Mouse (Mus musculus) hindbrain, embryonic 10.5 days (tissue): ENCODE data around the gene Ppa1. TPM values are rescaled to one million over a fixed set of nuclear protein-coding genes. Genes with fewer than 3 reads are reported as not detected.
A peak's percentile ranks its signal among the peaks of the same experiment; 100 is the strongest.
"Not testable (repeated sequence)": the region's sequence is repeated elsewhere in the genome, so short reads cannot be mapped to it uniquely, and the experiment has no call there.

Experiments used
- DNase-seq: peaks from one replicate; pipeline ENCODE4 v3.0.0-alpha.2; 2017; ENCODE audit warnings: low spot score
- H3K27ac ChIP-seq: fragments of 300-500 bp; sonication (generic); 2 replicates; pipeline ENCODE4 v1.5.1; 2016; ENCODE audit warnings: mild to moderate bottlenecking, moderate library complexity
- H3K27me3 ChIP-seq: fragments of 300-500 bp; sonication (generic); 2 replicates; pipeline ENCODE4 v1.6.1; 2016; ENCODE audit warnings: mild to moderate bottlenecking; ENCODE audit not compliant: poor library complexity, insufficient read depth, severe bottlenecking
- H3K36me3 ChIP-seq: fragments of 300-500 bp; sonication (generic); 2 replicates; pipeline ENCODE4 v1.6.1; 2016; ENCODE audit warnings: mild to moderate bottlenecking, moderate library complexity
- H3K4me1 ChIP-seq: fragments of 300-500 bp; sonication (generic); replicated peaks from 2 replicates; pipeline ENCODE4 v1.6.1; 2016; ENCODE audit warnings: mild to moderate bottlenecking
- H3K4me3 ChIP-seq: fragments of 300-500 bp; sonication (generic); 2 replicates; pipeline ENCODE4 v1.5.1; 2016; ENCODE audit warnings: mild to moderate bottlenecking, moderate library complexity
- H3K9me3 ChIP-seq: fragments of 300-500 bp; sonication (generic); 2 replicates; pipeline ENCODE4 v1.6.1; 2016; ENCODE audit warnings: mild to moderate bottlenecking, moderate library complexity
- WGBS: fragments of 180-500 bp; shearing (Covaris S2); methylation state at CpG from one replicate; pipeline ENCODE4 v1.1.7; 2016; 5-methylcytosine and 5-hydroxymethylcytosine counted together
- polyA plus RNA-seq: library from polyadenylated mRNA; unstranded; fragments of >200 nt; fragmentation: Nextera tagmentation; extraction: Ambion mirVana; gene quantifications from 2 replicates; pipeline ENCODE4 v1.2.1, GENCODE M21; 2016

Gene Ppa1
- 293 and 337 TPM in 2 replicates for polyA plus RNA-seq

DNA sequence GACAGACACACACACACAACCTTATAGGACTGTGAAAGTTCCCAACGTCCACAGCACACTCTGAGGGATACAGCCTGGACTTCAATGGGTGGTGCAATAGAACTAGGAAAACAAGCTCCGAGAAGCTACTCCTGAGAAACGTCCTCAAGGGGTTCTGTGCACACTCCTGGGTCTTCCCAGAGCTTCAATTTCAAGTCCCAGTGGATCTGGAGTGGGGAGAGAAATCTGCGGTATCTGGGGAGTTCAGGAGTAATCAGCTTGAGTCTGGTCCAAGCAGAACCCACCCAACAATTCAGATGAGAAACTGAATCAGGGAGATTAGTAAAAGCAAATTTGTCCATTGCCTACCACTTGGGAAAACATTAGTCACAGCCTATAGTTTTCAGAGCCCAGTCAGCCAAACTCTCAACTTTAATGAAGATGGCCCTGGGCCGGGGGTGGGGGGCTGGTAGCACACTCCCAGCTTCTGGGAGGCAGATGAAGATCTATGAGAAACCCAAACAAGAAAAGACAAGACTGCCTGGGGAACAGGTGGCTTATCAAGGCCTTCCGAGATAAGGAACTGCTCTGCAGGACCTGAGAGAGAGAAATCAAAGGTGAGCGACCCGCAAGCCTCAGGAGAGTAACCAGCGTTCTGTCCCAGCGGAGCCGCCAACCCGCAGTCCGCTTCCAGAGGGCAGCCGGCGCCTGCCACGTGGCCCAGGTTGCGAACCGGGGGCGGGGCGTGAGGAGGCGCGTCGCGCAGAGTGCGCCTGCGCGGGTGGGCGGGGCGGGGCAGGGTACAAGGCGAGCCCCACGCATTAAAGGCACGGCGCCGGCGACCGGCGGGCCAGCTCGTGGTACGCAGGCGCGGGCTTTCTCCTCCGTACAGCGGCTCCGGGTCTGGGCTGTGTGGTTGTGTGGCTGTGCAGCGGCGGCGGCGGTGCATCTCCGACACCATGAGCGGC lies at the start of gene Ppa1:
Ppa1 (plus strand) TSS at position 763 of the 947 bp plus-strand sequence.
- peaks cover 28% of the 10 kb centered on the region for H3K4me1 ChIP-seq
- no peaks in the 10 kb centered on the region for H3K9me3 ChIP-seq
- no peaks in the 10 kb centered on the region for H3K27me3 ChIP-seq
- peak within 1 kb of the TSS; percentile 91 for H3K4me3 ChIP-seq
- H3K36me3 ChIP-seq, result peaks cover 27% of the 10 kb centered on the region
- peak; percentile 92 for DNase-seq
- 3% methylated on average over 50 of the region's 50 CpGs for WGBS
- peak within 1 kb of the TSS; percentile 96 for H3K27ac ChIP-seq

DNA sequence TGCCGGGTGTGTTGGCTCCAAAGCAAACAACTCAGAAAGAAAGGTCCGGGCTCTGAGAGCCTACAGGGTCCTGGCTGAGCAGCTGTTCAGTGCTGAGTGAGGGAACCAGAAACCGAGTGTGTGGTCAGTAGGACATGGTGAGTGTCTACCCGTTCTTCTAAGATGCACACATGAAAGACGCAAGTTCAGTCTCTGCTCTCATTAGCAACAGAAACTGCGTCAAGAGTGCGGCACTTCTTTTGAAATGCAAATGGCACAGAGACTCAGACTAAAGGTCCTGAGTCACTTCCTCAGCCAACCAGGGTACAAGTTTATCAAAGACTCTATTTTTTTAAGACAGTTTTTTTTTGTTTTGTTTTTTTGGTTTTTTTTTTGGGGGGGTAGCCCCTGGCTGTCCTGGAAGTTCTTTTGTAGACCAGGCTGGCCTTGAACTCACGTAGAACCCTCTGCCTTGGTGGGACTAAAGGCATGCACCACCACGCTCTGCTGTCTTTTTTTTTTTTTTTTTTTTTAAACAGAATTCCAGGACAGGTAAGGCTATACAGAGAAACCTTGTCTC lies 48.7 kb upstream of the Ppa1 start:
- Histone ChIP-seq H3K9me3 (no peaks in the 10 kb centered on the region), H3K36me3 (no peaks in the 10 kb centered on the region), H3K27me3 (peaks cover 49% of the 10 kb centered on the region), H3K4me1 (peaks cover 18% of the 10 kb centered on the region), H3K4me3 (no peak overlapping the region), H3K27ac (no peak overlapping the region)
- 56% methylated on average over 9 of the region's 9 CpGs for WGBS
- no peak for DNase-seq

DNA sequence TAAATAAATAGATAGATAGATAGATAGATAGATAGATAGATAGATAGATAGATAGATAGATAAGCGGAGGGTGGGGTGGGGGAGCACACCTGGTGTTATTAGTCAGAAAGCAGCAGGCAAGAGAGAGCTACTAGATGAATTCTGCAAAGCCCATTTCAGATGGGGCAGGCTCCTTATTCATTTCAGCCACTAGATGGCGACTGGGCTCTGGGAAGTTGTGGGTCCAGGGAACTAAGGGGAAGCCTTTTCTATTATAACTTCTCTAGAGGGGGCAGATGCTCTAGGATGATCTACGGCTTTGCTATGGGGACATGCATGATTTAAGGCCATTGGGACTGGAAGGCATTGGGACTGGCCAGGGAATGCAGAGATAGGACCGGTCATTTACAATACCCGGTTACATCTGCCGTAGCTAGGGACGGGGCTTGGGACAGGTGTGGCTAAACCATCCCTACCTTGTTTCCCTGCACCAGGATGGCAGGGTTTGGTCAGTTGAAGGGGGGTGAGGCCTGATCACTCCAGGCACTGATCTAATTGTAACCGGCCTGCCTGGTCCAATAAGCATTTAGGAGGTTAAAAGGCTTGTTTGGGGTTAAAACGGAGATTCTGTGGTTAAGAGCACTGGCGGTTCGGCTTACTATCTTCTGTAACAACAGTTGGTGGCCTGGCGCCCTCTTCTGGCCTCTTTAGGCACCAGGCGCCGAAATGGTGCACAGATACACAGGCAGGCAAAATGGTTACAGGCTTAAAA lies 45.9 kb upstream of the Ppa1 start:
- Histone ChIP-seq H3K27ac (no peak overlapping the region), H3K27me3 (peaks cover 24% of the 10 kb centered on the region), H3K36me3 (no peaks in the 10 kb centered on the region), H3K4me3 (peak overlapping the region; percentile 34), H3K9me3 (no peaks in the 10 kb centered on the region), H3K4me1 (peaks cover 9% of the 10 kb centered on the region; the same call in 1 of the 2 replicates)
- 15% methylated on average over 14 of the region's 14 CpGs for WGBS
- DNase-seq, result peak; percentile 74

DNA sequence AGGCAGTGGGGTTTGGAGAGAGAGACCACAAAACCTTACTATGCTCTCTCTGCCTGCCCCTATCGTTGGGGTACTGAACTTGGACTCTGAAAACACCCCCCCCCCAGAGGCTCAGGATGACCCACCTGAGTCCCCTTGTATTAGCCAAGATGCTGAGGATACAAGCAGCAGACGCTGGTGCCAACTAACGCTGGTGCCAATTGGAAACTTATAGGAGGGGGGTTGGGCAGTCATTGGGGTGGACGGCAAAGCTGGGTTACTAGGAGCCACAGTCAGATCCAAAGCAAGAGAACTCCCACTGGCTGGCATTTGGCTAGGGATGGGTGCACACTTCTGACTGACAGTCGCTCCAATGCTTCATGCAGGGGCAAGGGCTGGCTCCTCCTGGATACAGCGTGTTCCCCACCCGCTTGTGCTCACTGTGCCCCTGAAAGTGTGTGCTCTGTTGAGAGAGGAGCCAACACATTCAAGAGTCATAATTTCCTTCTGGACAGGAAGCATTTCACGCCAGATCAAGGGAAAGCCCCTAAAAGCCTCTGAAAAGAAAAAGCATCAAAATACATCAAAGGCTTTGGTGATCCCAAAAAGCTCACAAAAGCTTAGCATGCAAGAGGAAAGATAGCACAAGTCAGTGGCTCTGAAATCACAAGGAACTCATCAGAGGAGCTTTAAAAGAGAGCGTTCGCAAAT lies 43.8 kb upstream of the Ppa1 start:
- Histone ChIP-seq H3K27ac (no peak overlapping the region), H3K4me1 (peaks cover 6% of the 10 kb centered on the region; the same call in 1 of the 2 replicates), H3K4me3 (no peak overlapping the region), H3K36me3 (no peaks in the 10 kb centered on the region), H3K27me3 (peaks cover 12% of the 10 kb centered on the region; the same call in 1 of the 2 replicates), H3K9me3 (no peaks in the 10 kb centered on the region)
- WGBS, result 79% methylated on average over 10 of the region's 10 CpGs
- no peak for DNase-seq

DNA sequence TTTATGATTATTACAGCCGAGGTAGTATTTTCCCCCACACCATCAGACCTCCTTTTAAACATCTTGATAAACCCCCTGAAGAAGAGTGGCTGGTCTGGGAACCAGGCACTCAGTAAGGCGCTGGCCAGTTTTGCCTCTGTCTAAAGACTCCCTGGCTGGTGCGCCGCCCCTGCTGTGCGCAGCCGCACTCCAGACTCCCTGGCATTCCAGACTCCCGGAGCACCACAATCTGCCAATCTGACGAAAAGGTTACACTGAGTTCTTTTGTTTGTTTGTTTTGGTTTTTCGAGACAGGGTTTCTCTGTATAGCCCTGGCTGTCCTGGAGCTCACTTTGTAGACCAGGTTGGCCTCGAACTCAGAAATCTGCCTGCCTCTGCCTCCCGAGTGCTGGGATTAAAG lies 43.0 kb upstream of the Ppa1 start:
- not testable (repeated sequence) for H3K4me3 ChIP-seq, H3K27ac ChIP-seq, H3K4me1 ChIP-seq, DNase-seq, H3K9me3 ChIP-seq, H3K36me3 ChIP-seq
- H3K27me3 ChIP-seq, result peaks cover 12% of the 10 kb centered on the region; the same call in 1 of the 2 replicates
- 74% methylated on average over 11 of the region's 11 CpGs for WGBS

DNA sequence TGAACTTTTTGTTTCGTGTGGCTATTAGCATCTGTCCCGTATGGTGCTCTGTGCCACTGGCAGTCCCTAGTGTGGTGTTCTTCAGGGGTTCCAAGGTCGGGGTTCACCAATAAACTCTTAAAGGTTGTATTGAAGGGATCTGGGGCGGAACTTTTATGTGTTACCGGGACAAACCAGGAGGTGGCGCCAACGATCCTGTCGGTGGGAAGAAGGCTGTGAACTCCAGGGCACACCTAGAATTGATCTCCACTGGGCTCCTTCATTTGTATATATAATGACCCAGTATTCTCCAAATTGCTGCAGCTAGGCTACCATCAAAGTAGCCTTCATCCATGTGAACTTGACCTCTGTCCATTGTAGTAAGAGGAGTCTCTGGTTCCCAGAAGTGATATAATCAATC lies 42.5 kb upstream of the Ppa1 start:
- 16% methylated on average over 8 of the region's 8 CpGs for WGBS
- Histone ChIP-seq H3K27ac (no peak overlapping the region), H3K4me3 (no peak overlapping the region), H3K4me1 (0 out of 2 replicates have a peak, but pooled peaks cover 9% of the 10 kb centered on the region), H3K9me3 (no peaks in the 10 kb centered on the region), H3K36me3 (no peaks in the 10 kb centered on the region), H3K27me3 (peaks cover 12% of the 10 kb centered on the region; the same call in 1 of the 2 replicates)
- DNase-seq, result peak; percentile 71

DNA sequence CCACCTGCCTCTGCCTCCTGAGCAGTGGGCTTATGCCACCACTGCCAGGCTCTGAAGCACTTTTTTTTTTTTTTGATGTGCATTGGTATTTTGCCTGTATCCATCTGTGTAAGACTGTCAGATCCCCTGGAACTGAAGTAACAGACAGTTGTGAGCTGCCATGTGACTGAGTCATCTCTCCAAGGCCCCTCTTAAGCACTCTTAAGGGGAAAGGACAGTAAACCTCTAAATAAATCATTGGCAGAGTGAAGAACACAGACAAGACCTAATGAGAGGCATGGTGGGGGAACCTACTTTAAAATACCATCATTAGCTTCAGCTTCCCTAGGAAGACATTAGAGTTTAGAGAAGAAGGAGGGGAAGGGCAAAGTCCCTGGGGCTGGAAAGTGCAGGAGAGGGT lies 40.1 kb upstream of the Ppa1 start:
- no peak overlapping the region for H3K27ac ChIP-seq
- no peaks in the 10 kb centered on the region for H3K9me3 ChIP-seq
- no peaks in the 10 kb centered on the region for H3K36me3 ChIP-seq
- DNase-seq, result no peak
- peaks cover 10% of the 10 kb centered on the region; the same call in 1 of the 2 replicates for H3K27me3 ChIP-seq
- H3K4me1 ChIP-seq, result 0 out of 2 replicates have a peak, but pooled peaks cover 5% of the 10 kb centered on the region
- H3K4me3 ChIP-seq, result no peak overlapping the region

DNA sequence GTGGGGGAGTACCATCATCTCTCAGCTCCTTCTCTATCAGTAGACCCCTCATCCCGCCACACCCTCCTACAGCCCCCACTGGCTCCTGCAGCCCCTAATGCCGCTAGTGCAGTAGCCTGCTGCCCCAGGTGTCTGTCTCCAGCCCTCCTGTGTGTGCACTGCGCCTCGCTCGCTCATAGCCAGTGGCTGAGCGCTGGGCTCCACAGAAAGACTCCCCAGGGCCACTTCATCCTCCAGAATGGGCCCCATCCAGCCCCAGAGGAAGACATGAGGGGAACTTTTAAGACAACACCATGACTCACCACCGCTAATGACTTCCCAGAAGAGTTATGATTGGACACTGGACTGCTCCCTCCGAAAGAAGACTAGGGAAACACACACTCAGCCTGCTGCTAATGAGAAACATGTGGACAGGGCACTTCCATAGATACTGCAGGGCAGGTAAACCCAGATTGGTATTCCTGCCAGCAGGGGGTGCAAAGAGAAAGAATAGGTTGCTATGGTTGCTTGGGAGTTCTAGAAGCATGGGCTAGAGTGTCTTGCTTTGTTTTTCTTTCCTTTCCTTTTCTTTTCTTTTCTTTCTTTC lies 37.6 kb upstream of the Ppa1 start:
- WGBS, result 74% methylated on average over 8 of the region's 8 CpGs
- no peak for DNase-seq
- Histone ChIP-seq H3K27ac (no peak overlapping the region), H3K4me3 (no peak overlapping the region), H3K27me3 (no peaks in the 10 kb centered on the region), H3K36me3 (no peaks in the 10 kb centered on the region), H3K9me3 (no peaks in the 10 kb centered on the region), H3K4me1 (0 out of 2 replicates have a peak, but pooled peaks cover 5% of the 10 kb centered on the region)

DNA sequence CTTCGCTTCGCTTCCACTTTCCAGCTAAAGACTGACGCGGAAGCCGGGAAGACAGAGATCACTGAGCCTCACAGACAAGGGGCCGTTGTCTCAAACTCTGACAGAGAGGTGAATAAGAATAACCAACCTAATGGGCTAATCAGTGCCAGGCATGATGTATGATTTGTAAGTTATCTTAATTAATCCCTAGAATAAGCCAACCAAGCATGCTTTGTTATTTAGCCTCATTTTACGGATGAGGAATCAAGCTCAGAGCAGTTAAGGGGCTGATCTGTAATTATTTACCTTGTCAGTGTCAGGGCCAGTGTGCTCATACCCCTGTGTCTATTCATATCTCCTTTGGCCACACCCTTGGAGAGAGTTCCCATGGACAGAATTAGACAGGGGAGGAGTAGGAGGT lies 34.0 kb upstream of the Ppa1 start:
- H3K9me3 ChIP-seq, result peaks cover 6% of the 10 kb centered on the region; the same call in 1 of the 2 replicates
- 93% methylated on average over 7 of the region's 7 CpGs for WGBS
- no peak for DNase-seq
- no peak overlapping the region for H3K27ac ChIP-seq
- H3K27me3 ChIP-seq, result no peaks in the 10 kb centered on the region
- 0 out of 2 replicates have a peak, but pooled peaks cover 5% of the 10 kb centered on the region for H3K4me1 ChIP-seq
- H3K36me3 ChIP-seq, result no peaks in the 10 kb centered on the region
- no peak overlapping the region for H3K4me3 ChIP-seq

DNA sequence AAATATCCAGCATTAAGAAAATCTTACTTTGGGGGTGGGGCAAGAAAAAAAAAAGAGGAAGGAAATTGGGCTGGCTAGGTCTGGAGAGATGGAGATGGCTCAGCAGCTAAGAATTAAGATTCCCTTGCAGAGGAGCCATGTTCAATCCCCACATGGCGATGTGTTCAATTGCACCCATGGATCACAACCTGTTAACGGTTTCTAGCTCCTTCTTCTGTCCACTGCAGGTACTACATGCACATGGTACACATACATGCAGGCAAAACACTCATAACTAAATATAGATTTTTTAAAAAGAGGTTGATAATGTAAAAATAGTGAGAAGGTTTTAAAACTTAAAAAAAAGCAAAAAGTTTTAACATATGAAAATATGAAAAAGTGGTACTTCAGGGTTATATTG lies 29.8 kb upstream of the Ppa1 start:
- no peak overlapping the region for H3K4me3 ChIP-seq
- 81% methylated on average over 2 of the region's 2 CpGs for WGBS
- peaks cover 6% of the 10 kb centered on the region; the same call in 1 of the 2 replicates for H3K9me3 ChIP-seq
- H3K4me1 ChIP-seq, result no peaks in the 10 kb centered on the region
- no peaks in the 10 kb centered on the region for H3K36me3 ChIP-seq
- no peak for DNase-seq
- H3K27ac ChIP-seq, result no peak overlapping the region
- peaks cover under 1% of the 10 kb centered on the region; the same call in 1 of the 2 replicates for H3K27me3 ChIP-seq

DNA sequence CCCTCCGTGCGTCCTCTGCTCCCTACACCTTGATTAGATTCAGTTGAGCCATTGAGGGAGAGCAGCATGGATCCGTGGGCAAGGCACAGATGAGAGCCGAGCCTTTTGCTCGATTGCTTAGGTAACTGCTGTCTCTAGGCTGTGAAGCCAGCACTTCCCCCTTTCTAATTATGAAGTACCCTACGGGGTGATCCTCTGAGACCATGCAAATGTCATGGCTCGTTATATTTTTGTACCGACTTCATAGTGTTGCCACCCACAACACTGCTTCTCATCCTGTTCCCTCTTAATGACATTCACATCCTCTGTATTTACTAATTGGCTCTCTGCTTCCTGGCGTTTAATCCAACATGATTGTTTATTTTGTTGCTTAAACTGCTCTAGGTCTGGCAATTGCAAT lies 26.7 kb upstream of the Ppa1 start:
- H3K4me1 ChIP-seq, result peaks cover 16% of the 10 kb centered on the region
- H3K36me3 ChIP-seq, result no peaks in the 10 kb centered on the region
- H3K9me3 ChIP-seq, result peaks cover 6% of the 10 kb centered on the region; the same call in 1 of the 2 replicates
- peaks cover 32% of the 10 kb centered on the region for H3K27me3 ChIP-seq
- no peak overlapping the region for H3K4me3 ChIP-seq
- no peak overlapping the region for H3K27ac ChIP-seq
- DNase-seq, result no peak
- 70% methylated on average over 9 of the region's 9 CpGs for WGBS

DNA sequence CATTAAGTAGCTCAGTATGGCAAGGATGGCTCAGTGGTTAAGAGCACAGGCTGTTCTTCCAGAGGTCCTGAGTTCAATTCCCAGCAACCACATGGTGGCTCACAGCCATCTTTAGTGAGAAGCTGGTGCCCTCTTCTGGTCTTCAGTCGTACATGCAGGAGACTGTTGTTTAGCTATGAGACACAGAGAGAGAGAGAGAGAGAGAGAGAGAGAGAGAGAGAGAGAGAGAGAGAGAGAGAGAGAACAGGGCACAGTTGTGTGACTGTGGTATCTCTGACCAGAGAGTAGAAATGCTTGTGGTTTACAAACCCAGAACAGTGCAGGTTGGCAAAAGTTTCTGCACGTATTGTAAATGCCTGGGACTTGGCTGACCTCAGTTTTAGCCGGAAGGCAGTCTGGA lies 24.5 kb upstream of the Ppa1 start:
- H3K9me3 ChIP-seq, H3K36me3 ChIP-seq, H3K27ac ChIP-seq, H3K4me3 ChIP-seq, DNase-seq: not testable (repeated sequence)
- H3K27me3 ChIP-seq, result peaks cover 45% of the 10 kb centered on the region
- 69% methylated on average over 3 of the region's 3 CpGs for WGBS
- peaks cover 26% of the 10 kb centered on the region for H3K4me1 ChIP-seq
